Mouse (Mus musculus): ENCODE measurements around the gene Tm2d3. TPM values are rescaled to one million over a fixed set of nuclear protein-coding genes. Genes with fewer than 3 reads are reported as not detected.

Tm2d3 gene
- polyA plus RNA-seq (2012; rRNA removed) = 39.6 and 45.8 TPM in 2 replicates

DNA sequence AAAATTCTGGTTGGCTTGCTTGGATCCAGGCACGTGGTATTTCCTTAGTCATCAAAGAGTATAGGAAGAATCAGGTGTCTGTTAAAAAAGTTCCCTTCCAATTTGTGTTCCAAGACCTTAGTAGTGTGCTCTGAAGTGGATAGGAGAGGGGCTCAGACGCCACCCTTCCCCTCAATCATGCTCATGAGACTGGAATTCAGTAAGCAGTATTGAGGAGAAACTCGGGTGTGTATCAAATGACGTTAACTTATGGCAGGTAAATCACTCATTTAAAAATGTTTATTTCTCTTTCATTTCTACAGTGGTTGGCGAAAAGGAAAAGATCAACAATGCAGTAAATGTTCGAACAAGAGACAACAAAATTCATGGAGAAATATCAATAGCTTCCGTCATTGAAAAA is at the start of gene Tm2d3:
TSS of gene Tm2d3 (plus strand) at position 301 of the 400 bp plus-strand sequence.
- no peaks in the 10 kb centered on the region for H3K36me3 ChIP-seq (ENCODE audit: control insufficient read depth, insufficient read depth, low read length)
- H3K4me3 ChIP-seq (ENCODE audit: control insufficient read depth, low read depth, low read length) = no peak within 1 kb of the TSS
- no peak for TF ChIP-seq CTCF (IDR thresholded peaks at IDR 0.05; ENCODE audit: control insufficient read depth, insufficient read depth, insufficient replicate concordance, low read depth, low read length)
- no peak for TF ChIP-seq POLR2A (IDR thresholded peaks at IDR 0.05; ENCODE audit: control insufficient read depth, low read depth, low read length)
- no peak within 1 kb of the TSS for H3K27ac ChIP-seq (ENCODE audit: control insufficient read depth, insufficient read depth, low read depth, low read length)
- H3K27me3 ChIP-seq (ENCODE audit: control insufficient read depth, insufficient read depth, low read length) = no peaks in the 10 kb centered on the region
- H3K4me1 ChIP-seq (ENCODE audit: control insufficient read depth, insufficient read depth, low read length) = peaks cover 3% of the 10 kb centered on the region

GRCm38 (mm10) chr7:65642371-65643304 is 48.3 kb upstream of the Tm2d3 start:
- no peak for TF ChIP-seq CTCF (IDR thresholded peaks at IDR 0.05; ENCODE audit: control insufficient read depth, insufficient read depth, insufficient replicate concordance, low read depth, low read length)
- TF ChIP-seq POLR2A (IDR thresholded peaks at IDR 0.05; ENCODE audit: control insufficient read depth, low read depth, low read length) = no peak
- H3K27ac ChIP-seq (ENCODE audit: control insufficient read depth, insufficient read depth, low read depth, low read length) = no peak overlapping the region
- peaks cover 4% of the 10 kb centered on the region for H3K4me1 ChIP-seq (ENCODE audit: control insufficient read depth, insufficient read depth, low read length)
- H3K27me3 ChIP-seq (ENCODE audit: control insufficient read depth, insufficient read depth, low read length) = no peaks in the 10 kb centered on the region
- H3K36me3 ChIP-seq (ENCODE audit: control insufficient read depth, insufficient read depth, low read length) = no peaks in the 10 kb centered on the region
- H3K4me3 ChIP-seq (ENCODE audit: control insufficient read depth, low read depth, low read length) = no peak overlapping the region

DNA sequence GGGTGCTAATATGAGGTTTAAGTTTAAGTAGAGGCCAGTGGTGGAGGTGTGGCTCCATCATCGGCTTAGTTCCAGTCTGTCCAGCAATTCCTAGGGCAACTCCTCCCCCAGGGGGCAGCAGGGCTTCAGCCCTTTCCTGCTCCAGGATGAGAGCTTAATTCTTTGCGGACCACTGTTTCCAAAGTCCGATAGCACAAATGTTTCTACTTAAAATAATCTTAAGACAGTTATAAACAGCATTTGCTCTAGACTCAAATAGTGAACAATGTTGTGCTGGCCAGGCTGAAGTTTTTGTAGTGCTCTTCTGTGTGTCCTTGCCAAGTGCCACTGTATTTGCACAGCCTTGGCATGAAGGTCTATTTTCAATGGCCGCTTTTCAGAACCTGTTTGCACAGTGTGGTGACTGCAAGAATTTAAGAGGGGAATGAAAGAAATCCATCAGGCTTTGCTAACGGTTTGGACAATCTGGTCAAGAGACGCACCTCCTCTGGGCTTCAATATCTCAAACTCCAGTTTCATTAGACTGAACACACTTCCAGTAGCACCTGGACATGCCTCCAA is 47.0 kb upstream of the Tm2d3 start:
- TF ChIP-seq CTCF (IDR thresholded peaks at IDR 0.05; ENCODE audit: control insufficient read depth, insufficient read depth, insufficient replicate concordance, low read depth, low read length) (no peak), POLR2A (IDR thresholded peaks at IDR 0.05; ENCODE audit: control insufficient read depth, low read depth, low read length) (no peak)
- Histone ChIP-seq H3K4me1 (ENCODE audit: control insufficient read depth, insufficient read depth, low read length) (peaks cover 4% of the 10 kb centered on the region), H3K4me3 (ENCODE audit: control insufficient read depth, low read depth, low read length) (peak overlapping the region; percentile 24), H3K27ac (ENCODE audit: control insufficient read depth, insufficient read depth, low read depth, low read length) (no peak overlapping the region), H3K27me3 (ENCODE audit: control insufficient read depth, insufficient read depth, low read length) (no peaks in the 10 kb centered on the region), H3K36me3 (ENCODE audit: control insufficient read depth, insufficient read depth, low read length) (no peaks in the 10 kb centered on the region)

DNA sequence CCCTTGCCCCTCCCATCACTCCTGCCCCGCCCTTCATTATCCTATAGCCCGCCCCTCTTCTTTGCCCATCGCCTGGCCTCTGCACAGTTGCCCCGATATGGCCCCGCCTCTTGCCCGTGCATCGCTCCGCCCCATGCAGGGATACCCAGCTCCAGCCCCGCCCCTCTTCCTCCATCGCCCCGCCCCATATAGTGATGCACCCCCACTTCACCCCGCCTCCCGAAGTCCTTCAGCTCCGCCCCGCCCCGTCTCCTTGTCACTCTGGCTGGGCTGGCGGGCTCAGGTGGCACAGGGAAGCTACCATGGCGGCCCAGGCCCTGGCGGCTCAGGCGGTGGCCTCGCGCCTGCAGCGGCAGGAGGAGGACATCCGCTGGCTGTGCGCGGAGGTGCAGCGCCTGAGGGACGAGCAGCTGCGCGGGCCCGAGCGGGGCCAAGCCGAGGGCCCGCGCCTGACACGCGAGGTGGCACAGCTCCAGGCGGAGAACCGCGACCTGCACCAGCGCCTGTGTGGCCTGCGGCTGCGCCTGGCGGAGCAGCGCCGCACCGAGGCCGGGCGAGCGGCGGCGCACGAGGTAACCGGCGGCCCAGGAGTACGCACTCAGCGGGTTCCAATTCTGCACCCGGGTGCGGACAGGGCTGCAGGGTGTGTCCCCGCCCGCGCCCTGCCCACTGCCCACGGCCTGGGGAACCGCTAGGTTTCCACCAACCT is 46.2 kb upstream of the Tm2d3 start, which contains the start of gene Tarsl2:
TSS of gene Tarsl2 (plus strand) at position 256 of the 709 bp plus-strand sequence.
- H3K27ac ChIP-seq (ENCODE audit: control insufficient read depth, insufficient read depth, low read depth, low read length) = no peak within 1 kb of the TSS
- no peaks in the 10 kb centered on the region for H3K27me3 ChIP-seq (ENCODE audit: control insufficient read depth, insufficient read depth, low read length)
- TF ChIP-seq POLR2A (IDR thresholded peaks at IDR 0.05; ENCODE audit: control insufficient read depth, low read depth, low read length) (peak; percentile 37; the same call in 1 of the 2 replicates), CTCF (IDR thresholded peaks at IDR 0.05; ENCODE audit: control insufficient read depth, insufficient read depth, insufficient replicate concordance, low read depth, low read length) (no peak)
- H3K36me3 ChIP-seq (ENCODE audit: control insufficient read depth, insufficient read depth, low read length) = no peaks in the 10 kb centered on the region
- peak within 1 kb of the TSS; percentile 78 for H3K4me3 ChIP-seq (ENCODE audit: control insufficient read depth, low read depth, low read length)
- H3K4me1 ChIP-seq (ENCODE audit: control insufficient read depth, insufficient read depth, low read length) = peaks cover 4% of the 10 kb centered on the region

DNA sequence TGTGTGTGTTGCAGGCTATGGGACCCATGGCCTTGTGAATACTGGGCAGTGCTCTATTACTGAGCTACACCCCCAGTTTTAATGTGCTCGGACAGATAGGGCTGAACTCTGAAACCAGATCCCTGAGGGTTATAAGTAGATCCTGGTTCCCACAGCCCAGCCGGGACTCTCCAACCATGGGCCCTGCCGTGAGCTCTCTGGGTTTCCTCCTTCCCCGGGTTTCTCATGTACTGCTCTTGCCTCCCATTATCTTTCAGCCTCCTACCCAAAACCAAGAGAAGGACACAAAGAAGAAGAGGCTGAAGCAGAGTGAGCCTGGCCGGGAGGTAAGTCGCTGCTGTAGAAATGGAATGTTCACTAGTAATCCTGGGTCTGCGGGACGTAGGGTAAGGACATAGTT is 45.0 kb upstream of the Tm2d3 start:
- H3K27ac ChIP-seq (ENCODE audit: control insufficient read depth, insufficient read depth, low read depth, low read length) = no peak overlapping the region
- no peaks in the 10 kb centered on the region for H3K36me3 ChIP-seq (ENCODE audit: control insufficient read depth, insufficient read depth, low read length)
- no peak for TF ChIP-seq POLR2A (IDR thresholded peaks at IDR 0.05; ENCODE audit: control insufficient read depth, low read depth, low read length)
- TF ChIP-seq CTCF (IDR thresholded peaks at IDR 0.05; ENCODE audit: control insufficient read depth, insufficient read depth, insufficient replicate concordance, low read depth, low read length) = no peak
- no peaks in the 10 kb centered on the region for H3K27me3 ChIP-seq (ENCODE audit: control insufficient read depth, insufficient read depth, low read length)
- H3K4me3 ChIP-seq (ENCODE audit: control insufficient read depth, low read depth, low read length) = no peak overlapping the region
- peaks cover 4% of the 10 kb centered on the region for H3K4me1 ChIP-seq (ENCODE audit: control insufficient read depth, insufficient read depth, low read length)

DNA sequence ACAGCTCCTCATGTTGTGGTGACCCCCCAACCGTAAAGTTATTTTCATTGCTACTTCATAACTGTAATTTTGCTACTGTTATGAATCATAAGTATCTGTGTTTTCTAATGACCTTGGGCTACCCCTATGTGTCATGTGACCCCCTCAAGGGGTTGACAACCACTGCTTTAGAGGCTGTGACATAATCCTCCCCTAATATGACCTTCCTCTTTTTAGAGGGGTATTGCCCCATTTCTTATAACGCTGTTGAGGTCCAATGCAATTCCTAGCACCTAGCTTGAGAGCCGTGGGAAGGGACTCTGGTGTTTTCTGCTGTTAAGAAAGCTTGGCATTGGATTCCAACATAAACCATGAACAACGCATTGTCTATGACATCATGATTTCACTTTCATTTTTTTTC is 40.3 kb upstream of the Tm2d3 start:
- Histone ChIP-seq H3K4me3 (ENCODE audit: control insufficient read depth, low read depth, low read length) (no peak overlapping the region), H3K36me3 (ENCODE audit: control insufficient read depth, insufficient read depth, low read length) (no peaks in the 10 kb centered on the region), H3K27ac (ENCODE audit: control insufficient read depth, insufficient read depth, low read depth, low read length) (no peak overlapping the region), H3K4me1 (ENCODE audit: control insufficient read depth, insufficient read depth, low read length) (0 out of 2 replicates have a peak, but pooled peaks cover 2% of the 10 kb centered on the region), H3K27me3 (ENCODE audit: control insufficient read depth, insufficient read depth, low read length) (no peaks in the 10 kb centered on the region)
- TF ChIP-seq CTCF (IDR thresholded peaks at IDR 0.05; ENCODE audit: control insufficient read depth, insufficient read depth, insufficient replicate concordance, low read depth, low read length) (no peak), POLR2A (IDR thresholded peaks at IDR 0.05; ENCODE audit: control insufficient read depth, low read depth, low read length) (no peak)

All from testis, adult 2 months (tissue).